In genomic region chr12:100726651-100727050, GRCm38 (mm10) we compare ENCODE assay signal across 9 mouse cellular contexts. TPM values are rescaled to one million over a fixed set of nuclear protein-coding genes. Genes with fewer than 3 reads are reported as not detected.
DNase-seq lines count a peak whose midpoint lies in the region; ATAC-seq and TF ChIP-seq lines count a peak whose summit lies in the region.
"Had no signal": no experiment of that assay in that cellular context is flagged by ENCODE, and none has a peak within 500 bp of the region (broad histone marks: within the 10 kb centered on the region; RNA-seq: fewer than 3 reads in every experiment).

Rps6ka5 (minus strand) TSS chr12:100726983.

- no peak within 1 kb of the TSS for H3K9ac ChIP-seq in embryonic facial prominence, embryonic 15.5 days
- H3K9ac ChIP-seq in liver, embryonic 15.5 days = no peak within 1 kb of the TSS

- TF ChIP-seq POLR2A in lung, adult 2 months (IDR thresholded peaks at IDR 0.05; ENCODE audit: borderline replicate concordance, extremely low read depth, low read depth, low read length) = no peak

- no peaks in the 10 kb centered on the region for H3K36me3 ChIP-seq in embryonic facial prominence, embryonic 15.5 days
- H3K36me3 ChIP-seq in liver, embryonic 15.5 days (replicated peaks) = no peaks in the 10 kb centered on the region

- no peaks in the 10 kb centered on the region for H3K27me3 ChIP-seq in embryonic facial prominence, embryonic 15.5 days
- H3K27me3 ChIP-seq in liver, embryonic 15.5 days = no peaks in the 10 kb centered on the region

- peak within 1 kb of the TSS; percentile 76; the same call in 1 of the 2 replicates for H3K4me3 ChIP-seq in embryonic facial prominence, embryonic 15.5 days (replicated peaks)
- H3K4me3 ChIP-seq in liver, embryonic 15.5 days (replicated peaks) = no peak within 1 kb of the TSS
- no peak within 1 kb of the TSS for H3K4me3 ChIP-seq in lung, adult 2 months (replicated peaks; ENCODE audit: extremely low read depth, low read depth, low read length)

- H3K4me2 ChIP-seq in embryonic facial prominence, embryonic 15.5 days (replicated peaks) = peak within 1 kb of the TSS; percentile 84; the same call in 1 of the 2 replicates
- H3K4me2 ChIP-seq in liver, embryonic 15.5 days = peak within 1 kb of the TSS; percentile 96

- no peaks in the 10 kb centered on the region for H3K9me3 ChIP-seq in embryonic facial prominence, embryonic 15.5 days (replicated peaks)
- H3K9me3 ChIP-seq in liver, embryonic 15.5 days (replicated peaks) = no peaks in the 10 kb centered on the region

- H3K4me1 ChIP-seq in embryonic facial prominence, embryonic 15.5 days = peaks cover 14% of the 10 kb centered on the region; the same call in 1 of the 2 replicates
- peaks cover 32% of the 10 kb centered on the region for H3K4me1 ChIP-seq in liver, embryonic 15.5 days (replicated peaks)
- peaks cover 6% of the 10 kb centered on the region; the same call in 1 of the 2 replicates for H3K4me1 ChIP-seq in lung, adult 2 months (ENCODE audit: control insufficient read depth, insufficient read depth, low read length)

- TF ChIP-seq CTCF in lung, adult 2 months (IDR thresholded peaks at IDR 0.05; ENCODE audit: insufficient read depth, low read length) = no peak

- peak; percentile 86 for DNase-seq in heart, adult 11 months
- no peak for DNase-seq in heart, adult 9 months (ENCODE audit: low spot score in 2 of 2)
- no peak for DNase-seq in heart, postnatal 4 days
- DNase-seq in frontal cortex, postnatal 36 days (ENCODE audit: low spot score in 2 of 2) = no peak
- DNase-seq in thymus, postnatal 4 days = no peak
- no peak for DNase-seq in lung, adult 2 months

- no peak for ATAC-seq in embryonic facial prominence, embryonic 15.5 days (ENCODE audit: insufficient number of reproducible peaks, low FRiP score, low TSS enrichment, low read depth)
- no peak for ATAC-seq in liver, embryonic 15.5 days (ENCODE audit: insufficient read depth)

- H3K27ac ChIP-seq in embryonic facial prominence, embryonic 15.5 days (replicated peaks) = no peak within 1 kb of the TSS
- no peak within 1 kb of the TSS for H3K27ac ChIP-seq in liver, embryonic 15.5 days (replicated peaks)
- H3K27ac ChIP-seq: macrophage had no signal

- 91% methylated on average over 4 of the region's 4 CpGs for WGBS in embryonic facial prominence, embryonic 15.5 days
- 64% methylated on average over 4 of the region's 4 CpGs for WGBS in liver, embryonic 15.5 days (ENCODE audit: insufficient replicate concordance)
- WGBS in lung, adult 2 months = 92% methylated on average over 4 of the region's 4 CpGs

RNA-seq across cellular contexts. Expression of gene Rps6ka5, which starts in this region (rescaled TPM):
- 4.5 and 6.2 TPM in 2 replicates for polyA plus RNA-seq in embryonic facial prominence, embryonic 15.5 days (2015; fragmentation: Nextera tagmentation; extraction: Ambion mirVana)
- 10 to 100 TPM; 11.1 to 11.6 TPM for total RNA-seq in heart, postnatal 4 days (2021)
- 1.5 and 1.6 TPM in 2 replicates for polyA plus RNA-seq in liver, embryonic 15.5 days (2015; fragmentation: Nextera tagmentation; extraction: Ambion mirVana)
- polyA plus RNA-seq in lung, adult 2 months (2012; rRNA removed) = 1.7 and 2.0 TPM in 2 replicates
